ENCODE assay signal across 11 mouse cellular contexts in genomic region chr17:25794998-25795397, GRCm38 (mm10). TPM values are rescaled to one million over a fixed set of nuclear protein-coding genes. Genes with fewer than 3 reads are reported as not detected.
DNase-seq lines count a peak whose midpoint lies in the region; ATAC-seq and TF ChIP-seq lines count a peak whose summit lies in the region.
"Had no signal": no experiment of that assay in that cellular context is flagged by ENCODE, and none has a peak within 500 bp of the region (broad histone marks: within the 10 kb centered on the region; RNA-seq: fewer than 3 reads in every experiment).

No protein-coding gene starts in this region.

- 63% methylated on average over 17 of the region's 17 CpGs for WGBS in forebrain, embryonic 10.5 days
- 83% methylated on average over 17 of the region's 17 CpGs for WGBS in intestine, embryonic 15.5 days
- WGBS in neural tube, embryonic 12.5 days, result 49% methylated on average over 17 of the region's 17 CpGs

- no peak for ATAC-seq in intestine, embryonic 15.5 days
- no peak for ATAC-seq in neural tube, embryonic 12.5 days (ENCODE audit: low FRiP score, low read depth)

- TF ChIP-seq CTCF in layer of hippocampus, adult 2 months (conservative IDR thresholded peaks at IDR 0.05), result no peak

- peak overlapping the region; percentile 96 for H3K4me2 ChIP-seq in intestine, embryonic 15.5 days (replicated peaks)
- peak overlapping the region; percentile 95 for H3K4me2 ChIP-seq in neural tube, embryonic 12.5 days (replicated peaks)

- H3K9me3 ChIP-seq in forebrain, embryonic 10.5 days, result no peaks in the 10 kb centered on the region
- no peaks in the 10 kb centered on the region for H3K9me3 ChIP-seq in intestine, embryonic 15.5 days
- H3K9me3 ChIP-seq in neural tube, embryonic 12.5 days, result no peaks in the 10 kb centered on the region

- peaks cover 34% of the 10 kb centered on the region for H3K36me3 ChIP-seq in forebrain, embryonic 10.5 days (replicated peaks)
- no peaks in the 10 kb centered on the region; the same call in 1 of the 2 replicates for H3K36me3 ChIP-seq in intestine, embryonic 15.5 days
- no peaks in the 10 kb centered on the region for H3K36me3 ChIP-seq in neural tube, embryonic 12.5 days

- peaks cover 77% of the 10 kb centered on the region for H3K4me1 ChIP-seq in forebrain, embryonic 10.5 days
- H3K4me1 ChIP-seq in intestine, embryonic 15.5 days (replicated peaks), result peaks cover 47% of the 10 kb centered on the region
- H3K4me1 ChIP-seq in neural tube, embryonic 12.5 days, result peaks cover 62% of the 10 kb centered on the region

- intact Hi-C loops in left cerebral cortex, postnatal 25 days (cut with DNase I), result no loop called here

- DNase-seq in layer of hippocampus, adult 2 months (ENCODE audit: low spot score in 2 of 2), result no peak
- no peak for DNase-seq in layer of hippocampus, adult 9-10 months (ENCODE audit: low spot score)
- no peak for DNase-seq in forebrain, embryonic 10.5 days (ENCODE audit: extremely low spot score, low spot score)
- DNase-seq in testis, postnatal 10 days (ENCODE audit: low spot score), result no peak
- DNase-seq in ovary, adult 18-20 months (ENCODE audit: low spot score), result no peak
- DNase-seq in left cerebral cortex, postnatal 25 days (ENCODE audit: low spot score in 2 of 2), result no peak
- DNase-seq: thymus, postnatal 4 days had no signal

- H3K4me3 ChIP-seq in layer of hippocampus, adult 2 months, result peak overlapping the region; percentile 41
- H3K4me3 ChIP-seq in forebrain, embryonic 10.5 days, result peak overlapping the region; percentile 78
- no peak overlapping the region for H3K4me3 ChIP-seq in intestine, embryonic 15.5 days (replicated peaks)
- peak overlapping the region; percentile 80 for H3K4me3 ChIP-seq in neural tube, embryonic 12.5 days

- H3K27me3 ChIP-seq in forebrain, embryonic 10.5 days (ENCODE audit: poor library complexity, severe bottlenecking), result no peaks in the 10 kb centered on the region
- H3K27me3 ChIP-seq in intestine, embryonic 15.5 days (replicated peaks), result no peaks in the 10 kb centered on the region
- no peaks in the 10 kb centered on the region for H3K27me3 ChIP-seq in neural tube, embryonic 12.5 days (replicated peaks)

- peak overlapping the region; percentile 95 for H3K27ac ChIP-seq in layer of hippocampus, adult 2 months
- H3K27ac ChIP-seq in forebrain, embryonic 10.5 days, result peak overlapping the region; percentile 93
- no peak overlapping the region for H3K27ac ChIP-seq in intestine, embryonic 15.5 days
- peak overlapping the region; percentile 34 for H3K27ac ChIP-seq in neural tube, embryonic 12.5 days
- H3K27ac ChIP-seq: liver, embryonic 14.5 days had no signal

- 0 out of 2 replicates have a peak overlapping the region, but pooled peaks have one; percentile 78 for H3K9ac ChIP-seq in intestine, embryonic 15.5 days
- H3K9ac ChIP-seq in neural tube, embryonic 12.5 days, result peak overlapping the region; percentile 72

RNA-seq across cellular contexts. Expression of gene AC134908.4, which starts 0.5 kb away (rescaled TPM):
- total RNA-seq in layer of hippocampus, adult 2 months (2021), result 1 to 10 TPM; 1.4 to 1.9 TPM
- 2.4 and 4.0 TPM in 2 replicates for polyA plus RNA-seq in forebrain, embryonic 10.5 days (2016; fragmentation: Nextera tagmentation; extraction: Ambion mirVana)
- not detected in 2 replicates for polyA plus RNA-seq in intestine, embryonic 15.5 days (2015; fragmentation: Nextera tagmentation; extraction: Ambion mirVana)
- 1.0 and 1.9 TPM in 2 replicates for polyA plus RNA-seq in neural tube, embryonic 12.5 days (2016; fragmentation: Nextera tagmentation; extraction: Ambion mirVana)
- total RNA-seq in left cerebral cortex, postnatal 25 days (2021), result 1 to 10 TPM in 1 of 2 experiments, not detected in 1; 1.0 TPM
- polyA plus RNA-seq: liver, embryonic 14.5 days had no signal

RNA-seq across cellular contexts. Expression of gene Metrn, which starts 1.9 kb away (rescaled TPM):
- total RNA-seq in layer of hippocampus, adult 2 months (2021), result 10 to 100 TPM; 76.9 to 80.3 TPM
- 197 and 204 TPM in 2 replicates for polyA plus RNA-seq in forebrain, embryonic 10.5 days (2016; fragmentation: Nextera tagmentation; extraction: Ambion mirVana)
- 41.9 and 45.6 TPM in 2 replicates for polyA plus RNA-seq in intestine, embryonic 15.5 days (2015; fragmentation: Nextera tagmentation; extraction: Ambion mirVana)
- 80.7 and 92.0 TPM in 2 replicates for polyA plus RNA-seq in neural tube, embryonic 12.5 days (2016; fragmentation: Nextera tagmentation; extraction: Ambion mirVana)
- total RNA-seq in left cerebral cortex, postnatal 25 days (2021), result 10 to 100 TPM; 72.5 to 86.7 TPM

RNA-seq across cellular contexts. Expression of gene Fam173a, which starts 2.3 kb away (rescaled TPM):
- 10 to 100 TPM; 83.0 to 89.3 TPM for total RNA-seq in layer of hippocampus, adult 2 months (2021)
- polyA plus RNA-seq in forebrain, embryonic 10.5 days (2016; fragmentation: Nextera tagmentation; extraction: Ambion mirVana), result 68.4 and 79.1 TPM in 2 replicates
- polyA plus RNA-seq in intestine, embryonic 15.5 days (2015; fragmentation: Nextera tagmentation; extraction: Ambion mirVana), result 82.5 and 101 TPM in 2 replicates
- 75.3 and 84.6 TPM in 2 replicates for polyA plus RNA-seq in neural tube, embryonic 12.5 days (2016; fragmentation: Nextera tagmentation; extraction: Ambion mirVana)
- 10 to 100 TPM; 79.7 to 82.2 TPM for total RNA-seq in left cerebral cortex, postnatal 25 days (2021)

RNA-seq across cellular contexts. Expression of gene Ccdc78, which starts 8.6 kb away (rescaled TPM):
- under 1 TPM; 0.49 to 0.51 TPM for total RNA-seq in layer of hippocampus, adult 2 months (2021)
- 1.4 and 1.5 TPM in 2 replicates for polyA plus RNA-seq in forebrain, embryonic 10.5 days (2016; fragmentation: Nextera tagmentation; extraction: Ambion mirVana)
- 0.15 and 0.40 TPM in 2 replicates for polyA plus RNA-seq in intestine, embryonic 15.5 days (2015; fragmentation: Nextera tagmentation; extraction: Ambion mirVana)
- 0.33 and 0.57 TPM in 2 replicates for polyA plus RNA-seq in neural tube, embryonic 12.5 days (2016; fragmentation: Nextera tagmentation; extraction: Ambion mirVana)
- under 1 TPM in 1 of 2 experiments, not detected in 1; 0.21 TPM for total RNA-seq in left cerebral cortex, postnatal 25 days (2021)
- total RNA-seq: heart, postnatal 25 days had no signal

RNA-seq across cellular contexts. Expression of gene Haghl, which starts 9.5 kb away (rescaled TPM):
- total RNA-seq in layer of hippocampus, adult 2 months (2021), result 100 to 1,000 TPM; 116 to 117 TPM
- 74.4 and 76.0 TPM in 2 replicates for polyA plus RNA-seq in forebrain, embryonic 10.5 days (2016; fragmentation: Nextera tagmentation; extraction: Ambion mirVana)
- polyA plus RNA-seq in intestine, embryonic 15.5 days (2015; fragmentation: Nextera tagmentation; extraction: Ambion mirVana), result 37.9 and 41.5 TPM in 2 replicates
- 102 and 103 TPM in 2 replicates for polyA plus RNA-seq in neural tube, embryonic 12.5 days (2016; fragmentation: Nextera tagmentation; extraction: Ambion mirVana)
- total RNA-seq in left cerebral cortex, postnatal 25 days (2021), result 100 to 1,000 TPM; 109 to 122 TPM
